Mouse (Mus musculus) testis, adult 2 months (tissue): ENCODE measurements around the gene Gm17720.

Experiments
- CTCF ChIP-seq: fragments of 200-500 bp; IDR thresholded peaks from 2 replicates; pipeline ENCODE4 v1.5.1; 2012; ENCODE audit warnings: low read depth, mild to moderate bottlenecking, inconsistent platforms, low read length, moderate library complexity; ENCODE audit not compliant: control insufficient read depth, insufficient read depth, insufficient replicate concordance
- POLR2A ChIP-seq: fragments of 200-500 bp; IDR thresholded peaks from 2 replicates; pipeline ENCODE4 v1.6.1; 2012; ENCODE audit warnings: low read depth, mild to moderate bottlenecking, inconsistent platforms, low read length, moderate library complexity; ENCODE audit not compliant: control insufficient read depth

- TF ChIP-seq CTCF: no peak
- TF ChIP-seq POLR2A: no peak
These were observed 37.8 kb downstream of the Gm17720 start for GRCm38 (mm10) chr8:110064606-110065365.
